Mouse (Mus musculus) layer of hippocampus, postnatal 25 days (tissue): ENCODE results near the gene 2900026A02Rik. TPM values are rescaled to one million over a fixed set of nuclear protein-coding genes. Genes with fewer than 3 reads are reported as not detected.
A peak's percentile ranks its signal among the peaks of the same experiment; 100 is the strongest.

ENCODE experiments used
- DNase-seq, 2 experiments: peaks; one replicate each; pipeline ENCODE4 v3.0.0; 2022; ENCODE audit warnings: mixed read lengths in 2 of 2, low spot score in 1 of 2; ENCODE audit errors: extremely low spot score in 1 of 2
- total RNA-seq, 2 experiments: library from RNA; stranded (reverse); gene quantifications; 2 replicates each; pipeline ENCODE4 v1.2.3; 2021

2900026A02Rik gene
- total RNA-seq, 2 experiments from 2014 or later: 61.2 to 64.5 TPM

DNA sequence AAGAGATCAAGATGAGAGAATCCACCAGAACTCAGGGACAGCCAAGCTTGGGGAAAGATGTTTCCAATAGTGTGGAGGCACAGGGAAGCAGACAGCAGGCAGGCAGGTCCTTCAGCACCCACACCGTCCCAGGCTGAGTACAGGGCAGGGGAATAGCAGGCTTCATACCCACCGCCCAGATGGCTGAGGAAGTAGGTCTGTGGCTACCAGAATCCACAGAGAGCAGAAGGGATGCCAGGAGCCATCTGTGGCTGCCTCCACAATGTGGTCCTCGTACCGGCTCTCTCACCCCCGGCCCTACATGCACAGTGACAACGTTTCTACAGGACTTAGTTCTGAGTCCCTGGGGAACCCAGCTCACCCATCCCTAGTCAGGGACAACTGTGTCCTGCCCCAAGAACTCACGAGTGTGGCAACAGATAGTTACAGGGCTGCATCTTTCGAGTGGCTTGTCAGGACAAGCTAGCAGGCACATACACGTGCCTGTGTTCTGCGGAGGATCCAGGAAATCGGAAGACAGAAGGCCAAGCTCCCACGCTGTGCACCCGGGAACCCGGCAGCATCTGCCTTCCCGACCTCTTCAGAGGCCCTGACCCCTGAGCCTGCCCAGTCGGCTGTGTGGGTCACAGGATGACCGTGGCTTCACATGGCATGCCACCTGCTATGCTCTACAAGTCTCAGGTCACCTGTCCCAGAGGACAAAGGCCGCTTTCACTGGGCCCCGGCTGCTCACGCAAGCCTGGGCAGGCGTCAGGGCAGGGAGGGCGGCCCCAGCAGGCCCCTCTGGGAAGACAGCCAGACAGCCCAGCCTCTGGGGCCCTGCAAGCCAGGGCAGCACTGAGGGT, 68.2 kb downstream of the 2900026A02Rik start:
- no peak for DNase-seq

DNA sequence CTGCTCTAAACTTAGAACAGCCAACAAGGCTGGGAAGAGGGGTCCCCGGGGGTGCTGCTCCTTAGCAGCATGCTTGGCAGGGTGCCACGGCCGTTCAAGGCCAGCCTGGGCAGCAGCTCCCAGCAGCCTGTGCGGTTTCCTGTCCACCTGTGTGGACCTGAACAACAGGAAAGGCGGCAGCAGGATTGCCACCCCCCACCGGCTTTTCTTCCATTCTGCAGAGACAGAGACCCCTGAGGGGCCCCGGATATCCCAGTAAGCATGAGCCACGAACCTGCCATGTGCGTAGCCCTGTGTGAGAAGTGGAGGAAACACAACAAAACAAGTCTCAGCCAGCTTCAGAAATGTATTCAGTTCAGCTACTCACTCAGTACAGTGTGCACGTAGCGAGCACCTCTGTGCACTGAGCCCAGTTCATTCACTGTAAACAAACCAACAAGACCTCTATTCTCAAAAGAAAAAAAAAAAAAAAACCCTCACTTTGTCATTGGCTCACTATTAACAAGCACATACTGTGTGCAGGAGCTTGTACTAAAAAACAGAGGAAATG, 69.4 kb downstream of the 2900026A02Rik start:
- DNase-seq: no peak

GRCm38 (mm10) chr5:113150871-113151553, 70.0 kb downstream of the 2900026A02Rik start:
- DNase-seq: no peak

DNA sequence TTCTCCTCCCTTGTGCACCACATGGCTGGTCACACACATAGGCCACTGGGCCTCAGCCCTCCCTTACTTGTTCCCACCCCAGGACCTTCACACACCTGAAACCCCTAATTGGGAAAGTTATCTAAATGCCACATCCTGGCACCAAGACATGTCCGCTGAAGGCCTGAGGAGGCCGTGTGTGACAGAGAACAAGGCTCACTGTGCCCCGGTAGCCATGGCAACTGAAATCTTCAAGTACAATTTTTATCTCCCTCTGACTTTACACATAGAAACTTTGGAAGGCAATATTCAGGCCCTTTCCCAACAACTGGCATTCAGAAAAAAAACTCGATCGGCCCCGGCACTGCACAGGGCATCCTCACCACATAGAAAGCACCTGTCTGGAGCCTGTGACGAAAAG, 72.0 kb downstream of the 2900026A02Rik start:
- no peak for DNase-seq

GRCm38 (mm10) chr5:113147994-113148471, 73.0 kb downstream of the 2900026A02Rik start:
- DNase-seq: no peak

- no peak for DNase-seq
Measured at GRCm38 (mm10) chr5:113146656-113147055, 74.4 kb downstream of the 2900026A02Rik start.

DNA sequence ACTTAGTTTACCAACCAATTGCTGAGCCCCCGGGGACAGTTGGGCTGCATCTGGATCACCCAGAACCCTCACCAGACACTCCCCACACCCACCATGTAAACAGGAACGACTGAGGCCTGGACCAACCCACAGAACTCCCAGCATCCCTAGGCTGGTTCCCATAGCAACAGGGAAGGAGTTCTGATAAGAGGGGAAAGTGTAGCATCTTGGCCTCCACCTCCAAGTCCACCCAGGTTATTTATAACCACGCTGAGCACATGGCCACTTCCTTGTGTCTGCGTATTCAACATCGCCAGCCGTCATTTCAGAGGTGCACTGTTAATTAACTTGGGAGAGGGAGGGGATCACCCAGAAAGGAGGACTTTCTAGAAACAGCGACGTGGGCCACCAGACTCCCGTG, 75.9 kb downstream of the 2900026A02Rik start:
- no peak for DNase-seq

DNA sequence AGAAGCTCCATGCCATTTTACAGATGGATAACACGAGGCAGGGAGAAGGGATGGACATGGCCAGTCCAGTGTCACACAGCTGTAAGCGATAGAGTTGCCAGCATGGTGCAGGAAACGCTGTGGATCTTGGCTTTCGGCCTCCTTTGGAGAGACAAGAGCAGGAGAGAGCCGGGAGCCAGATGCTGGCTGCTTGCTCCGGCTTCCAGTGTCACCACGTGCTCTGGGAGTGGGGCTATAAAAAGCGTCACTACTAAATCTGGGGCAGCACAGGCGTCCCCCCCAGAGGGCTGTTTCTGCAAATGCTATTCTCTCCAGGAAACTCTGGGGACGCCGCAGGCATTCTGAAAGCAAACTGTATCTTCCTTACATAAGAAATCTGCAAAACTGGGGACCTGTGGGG, 78.5 kb downstream of the 2900026A02Rik start:
- DNase-seq: peak in 1 of 2 experiments; percentile 31

GRCm38 (mm10) chr5:113142018-113142417, 79.0 kb downstream of the 2900026A02Rik start:
- no peak for DNase-seq

- no peak for DNase-seq
Measured at GRCm38 (mm10) chr5:113140872-113141271, 80.2 kb downstream of the 2900026A02Rik start.

- DNase-seq: no peak
Measured at GRCm38 (mm10) chr5:113140051-113140450, 81.0 kb downstream of the 2900026A02Rik start.

DNA sequence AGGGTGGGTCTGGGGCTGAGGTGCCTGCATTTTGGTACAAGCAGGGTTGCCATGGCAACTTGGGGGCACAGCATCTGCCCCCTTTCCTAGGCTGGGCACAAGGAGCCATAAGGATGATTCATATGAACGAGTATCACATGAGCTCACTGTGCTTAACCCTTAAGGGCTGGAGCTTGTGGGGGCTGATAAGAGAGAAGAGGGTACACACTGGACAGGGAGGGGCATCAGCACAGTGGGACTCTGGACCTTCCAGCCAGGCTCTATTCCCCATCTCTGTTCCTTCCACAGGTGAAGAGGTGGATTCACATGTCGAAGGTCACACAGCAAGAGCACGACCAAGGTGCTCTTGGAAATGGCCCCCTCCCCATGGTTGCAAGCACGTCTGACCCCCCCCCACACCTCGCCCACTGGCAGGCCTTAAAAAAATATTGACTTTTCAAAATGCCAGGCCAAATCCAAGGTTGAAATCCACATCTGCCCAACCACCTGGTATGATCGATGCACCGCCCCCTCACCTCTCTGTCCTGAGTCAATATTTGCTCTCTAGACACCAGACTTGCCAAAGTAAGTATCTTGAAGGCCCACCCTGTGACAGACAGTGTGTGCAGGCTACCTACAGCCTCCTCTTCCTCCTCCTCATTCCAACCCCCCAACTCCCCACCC, 81.8 kb downstream of the 2900026A02Rik start:
- DNase-seq: no peak

DNA sequence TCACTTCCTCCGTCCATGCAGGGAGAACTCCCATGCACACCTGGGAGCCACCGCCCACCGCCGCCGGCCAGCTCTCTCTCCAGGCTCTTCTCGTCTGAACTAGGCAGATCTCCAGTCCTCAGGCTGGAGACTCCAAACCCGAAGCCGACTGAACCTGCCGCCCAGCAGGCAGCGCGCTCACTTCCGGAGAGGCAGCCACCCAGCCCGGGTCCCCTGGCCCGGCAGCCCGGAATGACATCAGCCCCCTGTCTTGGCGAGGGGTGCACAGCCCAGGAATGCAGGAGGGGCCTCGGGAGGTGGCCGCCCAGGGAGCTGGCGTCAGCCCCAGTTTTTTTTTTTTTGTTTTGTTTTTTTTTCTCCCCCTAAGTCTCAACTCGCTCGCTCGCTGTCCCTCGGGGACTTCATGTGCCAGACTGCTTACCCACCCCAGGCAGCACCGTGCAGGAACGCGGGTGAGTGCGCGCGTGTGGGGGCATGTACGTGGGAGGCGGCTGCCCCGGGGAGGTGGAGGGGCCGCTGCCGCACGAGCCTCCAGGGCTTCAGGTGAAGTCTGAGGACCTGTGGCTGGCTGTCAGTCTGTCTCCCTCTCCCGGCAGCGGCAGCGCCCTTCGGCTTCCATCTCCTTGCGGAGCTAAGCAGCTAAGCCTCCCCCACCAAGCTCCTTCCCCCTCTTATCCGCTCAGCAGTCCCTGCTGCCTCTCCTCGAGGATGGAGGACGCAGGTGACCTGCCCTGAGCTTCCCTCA, 82.5 kb downstream of the 2900026A02Rik start:
- DNase-seq: peak in 1 of 2 experiments; percentile 46

GRCm38 (mm10) chr5:113137691-113138318, 83.2 kb downstream of the 2900026A02Rik start:
- DNase-seq: no peak

DNA sequence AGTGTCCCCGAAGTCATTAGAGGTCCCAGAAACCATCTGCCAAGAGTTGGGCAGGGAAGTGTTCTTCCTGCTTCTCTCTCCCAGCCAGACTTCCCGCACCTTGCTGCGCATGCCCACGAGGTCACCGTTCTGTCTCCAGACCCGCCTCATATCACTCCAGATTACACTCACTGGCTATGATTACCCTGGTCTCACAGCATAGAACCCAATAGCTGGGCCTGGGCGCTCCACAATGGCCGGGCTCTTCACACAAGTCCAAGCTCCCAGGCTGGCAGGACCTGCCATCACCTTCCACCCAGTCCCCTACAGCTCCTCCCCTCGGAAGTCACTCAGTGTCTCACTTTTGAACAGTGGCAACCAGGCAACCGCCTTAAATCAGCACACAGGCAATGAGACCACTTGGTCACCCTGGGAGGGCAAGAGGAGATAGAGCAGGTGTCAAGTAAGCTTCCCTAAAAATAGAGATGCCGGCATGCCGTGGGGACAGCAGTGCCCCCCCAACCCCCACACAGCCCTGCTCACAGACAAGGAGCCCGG, 84.0 kb downstream of the 2900026A02Rik start:
- no peak for DNase-seq

GRCm38 (mm10) chr5:113135513-113135912, 85.5 kb downstream of the 2900026A02Rik start:
- DNase-seq: no peak

GRCm38 (mm10) chr5:113133722-113134710, 87.0 kb downstream of the 2900026A02Rik start:
- DNase-seq: no peak

- DNase-seq: no peak
Measured at GRCm38 (mm10) chr5:113133080-113133491, 88.0 kb downstream of the 2900026A02Rik start.
